Mouse (Mus musculus): ENCODE results near the gene Fosl1.

The Fosl1 gene

DNA sequence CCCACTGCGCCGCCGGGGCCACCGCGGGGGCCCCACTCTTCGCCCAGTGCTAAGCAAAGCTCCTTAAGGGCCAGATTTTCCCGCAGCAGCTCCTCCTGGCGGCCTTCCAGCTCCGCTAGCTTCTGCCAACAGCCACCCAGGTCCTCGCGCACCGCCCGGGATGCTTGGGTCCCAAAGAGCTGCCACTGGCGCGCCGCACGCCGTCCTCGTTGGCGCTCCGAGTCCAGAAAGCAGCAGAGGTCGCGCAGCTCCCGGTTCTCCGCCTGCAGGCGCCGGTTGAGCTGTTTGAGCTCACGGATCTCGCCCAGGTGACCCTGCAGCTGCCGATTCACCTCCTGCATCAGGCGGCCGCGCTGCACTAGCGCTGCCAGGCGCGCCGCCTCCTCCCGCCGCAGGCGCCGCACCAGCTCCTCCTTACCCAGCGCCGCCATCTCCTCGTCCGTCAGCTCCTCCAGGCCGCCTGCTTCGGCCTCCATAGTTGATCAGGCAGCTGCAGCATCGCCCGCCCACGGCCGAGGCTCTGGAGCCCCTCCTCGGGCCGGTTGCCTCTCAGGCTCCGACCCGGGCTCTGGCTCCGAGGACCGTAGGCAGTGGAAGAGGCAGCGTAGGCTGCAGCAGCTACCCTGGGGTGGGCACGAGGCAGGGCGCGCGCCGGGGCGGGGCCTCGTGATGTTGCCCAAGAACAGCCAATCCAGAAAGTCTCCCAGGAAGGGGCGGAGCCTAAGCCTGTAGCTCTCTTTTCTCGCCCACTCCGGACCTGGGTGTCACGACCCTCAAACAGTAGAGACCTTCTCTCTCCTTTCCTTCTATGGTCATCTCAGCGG lies 9.8 kb downstream of the Fosl1 start:
- DNase-seq (ENCODE audit: inconsistent ontology term) = peak; percentile 98

DNA sequence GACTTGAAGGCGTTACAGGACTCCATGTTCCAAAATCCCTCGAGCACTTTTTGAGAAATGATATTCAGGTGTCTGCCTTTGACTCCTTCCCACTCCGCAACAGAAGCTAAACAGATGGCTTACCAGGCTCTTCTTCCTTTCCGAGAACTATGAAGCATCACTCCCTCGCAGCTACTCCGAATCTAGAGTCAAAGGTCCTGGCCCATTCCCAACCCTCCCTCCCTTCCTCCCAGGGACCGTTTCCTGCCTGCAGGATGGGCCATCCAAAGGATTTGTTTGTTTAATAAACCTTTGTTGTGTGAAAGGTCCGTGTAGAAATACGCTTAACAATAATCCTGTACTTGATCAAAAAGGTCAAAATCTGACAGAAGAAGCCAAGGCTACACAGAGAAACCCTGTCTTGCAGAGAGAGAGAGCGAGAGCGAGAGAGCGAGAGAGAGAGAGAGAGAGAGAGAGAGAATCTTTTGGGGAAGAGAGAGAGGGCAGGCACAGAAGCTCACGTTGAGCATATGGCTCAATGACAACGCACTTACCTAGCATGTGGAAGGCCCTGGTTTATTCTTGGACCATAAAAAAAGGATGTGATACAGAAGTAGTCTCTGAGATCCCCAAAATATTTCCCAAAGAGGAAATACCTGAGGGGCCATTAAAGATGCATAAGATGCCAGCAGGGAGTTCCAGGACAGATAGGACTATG lies 10.5 kb downstream of the Fosl1 start, which contains the start of gene Ccdc85b:
Gene Ccdc85b, minus strand, starts transcription at position 149 of the 697 bp plus-strand sequence.
- DNase-seq (ENCODE audit: inconsistent ontology term) = no peak

DNA sequence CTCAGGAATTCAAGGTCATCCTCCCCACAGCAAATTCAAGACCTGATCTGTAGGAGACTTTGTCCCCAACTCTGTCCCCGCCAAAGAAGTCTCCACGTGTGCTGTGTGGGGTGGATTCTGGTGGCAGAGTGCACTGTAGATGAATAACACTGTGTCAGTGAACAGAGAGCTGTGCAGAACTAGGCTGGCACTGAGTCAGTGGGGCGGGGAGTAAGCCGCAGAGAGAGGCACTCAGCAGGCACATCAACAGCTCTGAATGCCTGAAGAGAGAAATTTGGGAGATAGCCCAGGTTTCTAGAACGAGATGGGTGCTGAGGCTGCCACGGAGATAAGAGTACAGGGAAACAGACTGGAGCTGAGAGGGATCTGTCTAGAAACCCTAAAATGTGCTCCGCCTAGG lies 11.7 kb downstream of the Fosl1 start:
- peak; percentile 63 for DNase-seq (ENCODE audit: inconsistent ontology term)

DNA sequence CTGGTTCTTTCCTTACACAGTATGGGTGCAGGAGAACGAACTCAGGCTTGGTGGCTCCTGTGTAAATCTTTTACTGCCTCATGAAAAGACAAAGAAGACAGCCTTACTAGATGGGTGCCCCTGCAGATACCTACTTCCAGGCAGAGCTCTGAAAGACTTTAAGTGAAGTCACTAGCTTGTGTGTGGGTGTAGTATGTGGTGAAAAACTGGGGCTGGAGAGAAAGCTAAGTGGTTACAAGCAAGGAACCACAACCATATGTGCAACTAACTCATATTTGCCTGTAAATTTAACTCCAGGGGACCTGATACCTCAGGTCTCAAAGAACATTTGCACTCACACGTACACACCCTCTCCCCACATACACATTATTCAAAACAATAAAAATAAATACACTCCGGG lies 12.5 kb downstream of the Fosl1 start:
- no peak for DNase-seq (ENCODE audit: inconsistent ontology term)

DNA sequence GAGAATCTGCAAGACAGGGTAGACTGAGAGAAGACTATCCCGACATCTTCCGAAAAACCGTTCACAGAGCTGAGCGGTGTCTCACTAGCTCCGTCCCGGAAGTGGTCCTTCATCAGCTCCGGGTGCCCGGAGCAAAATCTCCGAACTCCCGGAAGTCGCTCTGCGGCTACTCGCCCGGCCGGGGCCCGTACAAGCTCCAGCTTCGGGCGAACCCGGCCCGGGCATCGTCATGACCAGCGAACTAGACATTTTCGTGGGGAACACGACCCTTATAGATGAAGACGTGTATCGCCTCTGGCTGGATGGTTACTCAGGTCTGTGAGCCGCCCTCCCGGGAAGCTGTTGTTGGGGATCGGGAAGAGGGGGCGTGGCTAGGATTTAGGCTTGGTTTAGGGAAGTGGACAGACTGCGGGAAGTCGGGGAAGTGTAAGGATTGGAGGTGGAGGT lies 13.1 kb downstream of the Fosl1 start, which contains the start of gene Fibp:
Gene Fibp, plus strand, starts transcription at position 151 of the 447 bp plus-strand sequence.
- DNase-seq (ENCODE audit: inconsistent ontology term) = peak; percentile 90

DNA sequence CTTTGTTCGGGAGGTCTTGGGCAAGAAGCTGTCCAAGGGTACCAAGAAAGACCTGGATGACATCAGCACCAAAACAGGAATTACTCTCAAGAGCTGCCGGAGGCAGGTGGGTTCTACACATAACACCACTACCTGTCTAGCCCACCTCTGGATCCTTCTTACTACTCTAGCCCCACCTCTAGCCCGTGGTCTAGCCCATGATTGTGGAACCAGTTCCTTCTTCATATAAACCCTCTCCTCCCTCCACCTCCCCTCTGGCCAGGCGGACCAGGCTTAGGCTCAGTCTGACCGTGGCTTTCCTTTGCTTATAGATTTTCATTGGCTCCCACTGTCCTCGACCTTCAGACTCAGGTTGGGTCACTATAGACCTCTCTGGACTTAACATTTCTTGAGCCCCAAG lies 14.1 kb downstream of the Fosl1 start:
- no peak for DNase-seq (ENCODE audit: inconsistent ontology term)

DNA sequence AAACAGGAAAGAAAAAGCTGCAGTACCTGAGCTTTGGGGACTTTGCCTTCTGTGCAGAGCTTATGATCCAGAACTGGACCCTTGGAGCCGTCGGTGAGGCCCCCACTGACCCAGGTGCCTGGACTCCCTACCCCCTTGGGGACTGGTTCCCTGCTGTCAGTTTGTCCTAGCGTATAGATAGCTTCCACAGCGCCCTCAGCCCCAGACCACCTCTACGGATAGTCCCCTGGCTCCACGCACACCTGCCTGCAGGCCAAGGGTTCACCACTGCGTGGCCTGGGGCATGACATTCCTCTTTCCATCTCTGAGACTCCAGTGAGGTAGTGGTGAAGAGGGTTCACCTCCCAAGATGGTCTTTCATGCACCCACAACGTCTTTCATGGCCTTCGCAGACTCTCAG lies 15.9 kb downstream of the Fosl1 start:
- DNase-seq (ENCODE audit: inconsistent ontology term) = no peak

DNA sequence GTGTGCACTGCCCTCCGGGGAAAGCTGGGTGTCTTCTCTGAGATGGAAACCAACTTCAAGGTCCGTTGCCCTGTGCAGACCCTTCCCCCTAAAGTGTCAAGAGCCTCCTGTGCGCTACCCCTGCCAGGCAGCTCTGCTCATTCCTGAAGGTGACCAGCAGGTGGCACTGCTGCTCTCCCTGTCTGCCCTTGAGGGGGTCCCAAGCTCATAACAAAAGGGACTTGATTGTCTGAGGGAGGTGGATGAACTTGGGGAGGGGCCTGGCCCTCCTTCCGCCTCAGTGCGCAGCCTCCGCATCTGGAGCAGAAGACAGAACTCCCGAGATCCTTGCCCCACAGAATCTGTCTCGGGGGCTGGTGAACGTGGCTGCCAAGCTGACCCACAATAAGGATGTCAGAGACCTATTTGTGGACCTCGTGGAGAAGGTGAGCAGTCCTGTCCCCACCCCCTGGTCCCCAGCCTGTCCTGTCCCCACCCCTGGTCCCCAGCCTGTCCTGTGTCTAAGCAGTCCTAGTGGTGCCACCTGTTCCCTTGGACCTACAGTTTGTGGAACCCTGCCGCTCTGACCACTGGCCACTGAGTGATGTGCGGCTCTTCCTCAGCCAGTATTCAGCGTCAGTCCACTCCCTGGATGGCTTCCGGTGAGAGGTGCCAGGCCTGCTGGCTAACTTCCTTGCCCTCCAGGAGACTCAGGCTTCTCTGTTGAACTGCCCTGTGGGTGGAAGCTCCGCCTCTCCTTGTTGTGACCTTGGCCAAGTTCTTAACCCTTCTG lies 16.6 kb downstream of the Fosl1 start:
- peak; percentile 71 for DNase-seq (ENCODE audit: inconsistent ontology term)

DNA sequence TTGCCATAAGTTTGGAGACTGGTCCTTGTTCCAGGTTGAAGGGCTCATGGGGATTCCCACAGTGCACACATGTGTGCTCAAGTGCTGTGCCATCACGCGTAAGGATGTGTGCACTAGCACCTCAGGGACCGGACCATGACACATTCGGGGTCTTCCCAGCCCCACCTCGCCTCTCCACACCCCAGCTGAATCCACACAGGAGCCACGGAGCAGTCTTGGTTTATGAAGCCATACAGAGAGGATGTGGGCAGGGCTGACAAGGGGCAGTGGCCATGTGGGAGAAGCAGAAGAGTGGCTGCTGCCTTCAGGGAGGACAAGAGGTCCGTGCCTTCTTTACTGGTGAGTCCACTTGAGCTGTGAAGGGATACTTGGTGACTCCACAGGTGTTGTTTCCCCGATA lies 17.7 kb downstream of the Fosl1 start:
- no peak for DNase-seq (ENCODE audit: inconsistent ontology term)

DNA sequence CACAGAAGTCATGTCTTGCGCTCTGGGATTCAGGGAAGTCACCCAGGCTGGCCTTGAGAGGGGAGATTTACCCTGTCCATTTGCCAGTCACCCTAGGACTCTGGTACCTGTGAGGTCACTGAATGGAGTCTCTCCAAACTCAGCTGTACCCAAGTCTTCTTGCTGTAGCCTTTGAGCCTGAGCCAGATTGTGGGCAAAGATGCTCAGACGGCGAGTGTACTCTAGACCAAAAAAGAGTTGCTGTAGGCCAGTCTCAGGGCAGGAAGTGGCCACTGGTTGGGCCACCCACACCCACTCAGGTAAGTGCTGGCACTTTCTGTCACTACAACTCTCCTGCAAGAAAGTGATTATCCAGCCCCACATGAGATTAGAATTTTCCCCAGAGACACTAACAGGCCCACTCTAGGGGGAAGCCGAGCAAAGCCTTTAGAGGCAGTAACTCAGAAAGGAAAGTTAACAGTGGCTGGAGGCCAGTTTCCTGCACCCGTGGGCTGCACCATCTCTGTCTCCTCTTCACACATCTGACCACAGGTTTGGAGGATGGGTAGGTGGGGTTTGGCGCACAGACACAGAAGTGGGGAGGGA lies 19.7 kb downstream of the Fosl1 start:
- peak; percentile 69 for DNase-seq (ENCODE audit: inconsistent ontology term)

DNA sequence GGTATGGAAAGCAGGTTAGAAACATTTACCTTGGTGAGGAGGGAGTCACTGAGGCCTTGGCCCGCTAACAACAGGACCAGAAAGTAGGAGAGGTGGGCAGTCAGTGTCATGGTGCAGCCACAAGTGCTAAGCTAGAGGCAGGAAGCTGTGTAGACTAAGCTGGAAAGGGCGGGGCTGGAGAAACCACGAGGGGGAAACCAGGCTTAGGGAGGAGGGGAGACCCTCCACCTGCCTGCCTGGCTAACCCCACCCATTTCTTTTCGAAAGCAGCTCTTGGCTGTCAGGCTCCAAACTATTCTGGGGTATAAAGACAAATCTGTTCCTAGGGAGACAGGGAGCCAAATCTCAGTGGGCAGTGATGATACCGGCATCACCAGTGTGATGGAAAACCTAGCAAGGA lies 21.0 kb downstream of the Fosl1 start, which contains the start of gene Ctsw:
Gene Ctsw, minus strand, starts transcription at position 134 of the 400 bp plus-strand sequence.
- no peak for DNase-seq (ENCODE audit: inconsistent ontology term)

DNA sequence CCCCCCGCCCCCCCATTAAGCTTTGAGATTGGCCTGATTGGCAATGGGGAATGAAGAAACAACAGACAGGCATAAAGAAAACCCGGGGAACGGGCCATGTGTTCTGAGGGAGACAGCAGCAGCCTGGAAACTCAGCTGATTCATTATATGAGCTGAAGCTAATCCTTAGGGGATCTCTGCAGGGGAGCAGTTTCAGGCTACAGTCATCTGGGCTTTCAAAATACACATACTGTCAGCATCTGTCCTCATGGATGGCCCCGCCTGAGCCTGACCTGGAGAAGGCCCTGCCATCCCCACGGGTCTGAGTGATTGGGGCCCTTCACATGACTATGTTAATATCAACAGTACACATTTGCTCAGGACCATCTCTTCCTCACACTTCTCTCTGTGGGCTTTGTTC lies 24.5 kb downstream of the Fosl1 start:
- no peak for DNase-seq (ENCODE audit: inconsistent ontology term)

DNA sequence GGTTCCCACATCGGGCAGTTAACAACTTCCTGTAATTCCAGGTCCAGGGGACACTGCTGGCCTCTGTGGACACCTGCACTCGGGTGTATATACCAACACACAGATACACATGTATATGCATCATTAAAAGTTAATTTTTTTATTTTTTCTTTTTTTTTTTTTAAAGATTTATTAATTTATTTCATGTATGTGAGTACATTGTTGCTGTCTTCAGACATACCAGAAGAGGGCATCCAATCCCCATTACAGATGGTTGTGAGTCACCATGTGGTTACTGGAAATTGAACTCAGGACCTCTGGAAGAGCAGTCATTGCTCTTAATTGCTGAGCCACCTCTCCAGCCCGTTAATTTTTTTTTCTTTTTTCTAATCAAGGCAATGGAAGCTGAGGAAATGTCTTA lies 25.5 kb downstream of the Fosl1 start:
- no peak for DNase-seq (ENCODE audit: inconsistent ontology term)

DNA sequence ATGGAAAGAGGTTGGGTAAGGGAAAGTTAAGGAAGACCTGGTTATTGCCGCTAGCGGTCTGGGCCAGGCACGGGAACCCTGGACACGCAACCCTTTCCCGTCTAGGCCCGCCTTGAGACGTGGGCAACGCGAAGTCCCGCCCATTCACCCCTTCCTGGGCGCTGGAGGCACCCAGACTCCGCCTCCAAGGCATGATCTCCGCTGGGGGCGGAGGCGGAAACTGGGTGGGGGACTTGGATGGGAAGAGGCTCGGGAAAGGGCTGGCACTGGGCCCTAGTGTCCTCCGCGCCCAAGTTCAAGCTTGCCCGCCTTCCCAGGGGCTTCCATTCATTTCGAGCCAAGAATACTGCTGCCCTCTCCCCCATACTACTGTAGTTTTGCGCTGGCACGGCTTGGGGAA lies 26.4 kb downstream of the Fosl1 start, which contains the start of gene Efemp2:
Gene Efemp2, plus strand, starts transcription at position 235 of the 400 bp plus-strand sequence.
- peak; percentile 92 for DNase-seq (ENCODE audit: inconsistent ontology term)

DNA sequence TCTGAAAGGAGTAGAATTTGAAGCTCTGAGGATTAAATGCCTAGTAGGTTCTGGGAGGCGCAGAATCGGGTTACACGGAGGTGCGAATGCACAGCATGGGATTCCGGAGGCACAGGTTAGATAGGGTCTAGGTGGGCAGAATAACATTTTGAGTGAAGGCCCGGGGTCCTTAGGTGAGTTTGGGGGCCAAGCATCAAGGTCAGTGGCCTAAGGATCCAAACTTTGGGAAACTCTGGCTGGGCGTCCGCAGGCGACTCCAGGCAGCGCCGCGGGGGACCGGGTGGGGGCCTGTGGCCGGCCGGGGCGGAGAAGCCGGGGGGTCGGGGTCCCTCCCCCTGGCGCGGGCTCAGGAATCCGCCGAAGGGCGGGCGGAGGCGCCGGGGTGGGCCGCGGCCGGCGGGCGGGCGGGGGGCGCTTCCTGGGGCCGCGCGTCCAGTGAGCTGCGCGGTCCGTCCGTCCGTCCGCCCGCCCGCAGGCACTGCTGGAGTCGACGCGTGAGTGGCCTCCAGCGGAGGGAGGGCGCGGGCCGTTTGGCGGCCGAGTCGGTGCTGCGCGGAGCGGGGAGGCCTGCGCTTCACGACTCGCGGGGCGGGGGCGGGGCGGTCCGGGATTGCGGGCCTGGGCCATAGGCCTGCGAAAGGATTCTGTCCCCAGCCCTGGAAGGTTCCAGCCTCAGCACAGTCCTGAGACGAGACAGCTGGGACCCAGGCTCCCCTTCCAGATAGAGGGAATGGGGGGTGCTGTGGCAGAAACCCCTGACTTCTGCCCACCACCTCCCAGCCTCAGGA lies 27.1 kb downstream of the Fosl1 start:
- DNase-seq (ENCODE audit: inconsistent ontology term) = peak; percentile 75

DNA sequence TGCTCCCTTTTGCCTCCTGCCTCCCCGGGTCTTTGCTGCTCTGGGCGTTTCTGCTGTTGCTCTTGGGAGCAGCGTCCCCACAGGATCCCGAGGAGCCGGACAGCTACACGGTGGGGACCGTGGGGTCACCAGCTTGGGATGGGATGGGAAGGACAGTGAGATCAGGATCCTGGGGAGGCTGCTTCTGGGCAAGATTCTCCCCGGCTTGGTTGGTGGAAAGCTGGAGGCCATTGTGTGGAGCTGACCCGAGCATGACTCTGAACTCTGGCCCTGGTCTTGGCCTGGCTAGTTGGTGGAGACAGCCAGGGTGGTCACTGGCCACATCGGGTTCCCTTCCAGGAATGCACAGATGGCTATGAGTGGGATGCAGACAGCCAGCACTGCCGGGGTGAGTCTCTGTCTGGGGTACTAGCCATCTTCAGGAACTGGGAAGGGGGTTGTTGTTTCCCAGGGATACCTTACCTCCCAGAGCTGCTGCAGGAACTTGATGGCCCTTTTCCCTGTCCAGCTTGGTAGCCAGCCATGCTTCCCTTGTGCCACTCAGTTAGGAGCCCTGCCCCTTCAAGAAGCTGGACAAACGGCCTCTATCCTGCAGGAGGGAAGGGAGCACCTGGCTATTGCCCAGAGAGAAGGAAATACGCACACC lies 27.8 kb downstream of the Fosl1 start:
- DNase-seq (ENCODE audit: inconsistent ontology term) = peak; percentile 69

DNA sequence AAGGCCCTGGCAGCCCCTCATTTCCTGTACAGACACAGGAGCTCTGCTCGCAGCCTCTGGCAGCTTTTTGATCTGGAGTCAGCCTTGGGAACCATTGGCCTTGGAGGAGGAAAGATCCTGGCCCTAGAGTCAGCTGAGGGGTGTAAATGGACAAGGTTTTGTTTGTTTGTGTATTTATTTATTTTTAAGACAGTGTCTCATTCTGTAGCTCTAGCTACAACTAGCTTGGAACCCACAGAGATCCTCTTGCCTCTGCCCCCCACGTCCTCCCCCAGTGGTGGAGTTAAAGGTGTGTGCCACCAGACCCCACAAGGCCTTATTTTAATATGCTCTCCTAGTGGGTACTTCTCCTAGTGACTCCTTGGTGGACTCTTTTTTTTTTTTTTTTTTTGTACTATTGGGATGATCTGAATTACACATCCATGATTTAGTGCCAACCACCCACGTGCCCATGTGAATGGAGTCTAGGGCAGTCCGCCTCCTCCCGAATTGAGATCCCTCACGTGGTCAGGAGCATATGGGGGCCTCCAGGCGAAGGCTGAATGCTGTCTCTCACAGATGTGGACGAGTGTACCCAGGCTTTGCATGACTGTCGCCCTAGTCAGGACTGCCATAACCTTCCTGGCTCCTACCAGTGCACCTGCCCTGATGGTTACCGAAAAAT lies 29.8 kb downstream of the Fosl1 start:
- DNase-seq (ENCODE audit: inconsistent ontology term) = no peak

DNA sequence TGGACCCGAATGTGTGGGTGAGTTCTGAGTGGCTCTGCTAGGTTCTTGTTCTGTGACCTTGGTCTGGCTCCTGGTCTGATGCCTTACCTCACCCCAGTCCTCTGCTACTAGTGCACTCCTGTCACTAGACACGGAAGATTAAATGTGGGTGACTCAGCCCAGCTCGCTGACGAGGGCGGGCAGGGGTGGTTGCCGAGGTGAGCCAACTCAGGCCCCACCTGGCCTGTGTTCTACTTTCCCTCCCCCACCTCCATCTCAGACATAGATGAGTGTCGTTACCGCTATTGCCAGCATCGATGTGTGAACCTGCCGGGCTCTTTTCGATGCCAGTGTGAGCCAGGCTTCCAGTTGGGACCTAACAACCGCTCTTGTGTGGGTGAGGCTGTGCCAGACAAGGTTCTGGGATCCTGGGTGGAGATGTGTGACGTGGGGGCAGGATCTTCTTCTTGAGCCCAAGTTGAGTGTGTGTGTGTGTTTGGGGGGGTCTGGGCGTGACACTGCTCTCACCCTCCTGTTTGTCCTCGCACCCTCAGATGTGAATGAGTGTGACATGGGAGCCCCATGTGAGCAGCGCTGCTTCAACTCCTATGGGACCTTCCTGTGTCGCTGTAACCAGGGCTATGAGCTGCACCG lies 30.4 kb downstream of the Fosl1 start:
- DNase-seq (ENCODE audit: inconsistent ontology term) = no peak

DNA sequence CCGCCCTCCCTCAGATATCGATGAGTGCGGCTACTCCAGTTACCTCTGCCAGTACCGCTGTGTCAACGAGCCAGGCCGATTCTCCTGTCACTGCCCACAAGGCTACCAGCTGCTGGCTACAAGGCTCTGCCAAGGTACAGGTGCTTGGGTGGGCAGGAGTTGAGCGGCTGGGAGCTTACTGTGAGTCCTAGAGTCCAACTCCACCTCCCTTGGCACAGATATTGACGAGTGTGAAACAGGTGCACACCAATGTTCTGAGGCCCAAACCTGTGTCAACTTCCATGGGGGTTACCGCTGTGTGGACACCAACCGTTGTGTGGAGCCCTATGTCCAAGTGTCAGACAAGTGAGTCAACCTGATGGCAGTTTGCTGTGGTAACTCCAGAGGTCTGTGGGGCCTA lies 32.7 kb downstream of the Fosl1 start:
- DNase-seq (ENCODE audit: inconsistent ontology term) = no peak
